Mouse (Mus musculus) heart, postnatal 0 days (tissue): ENCODE measurements around the gene Pard3.

Experiments
- CTCF ChIP-seq: IDR thresholded peaks from 2 replicates; pipeline ENCODE4 v1.5.1; 2016; ENCODE audit warnings: antibody characterized with exemption, control low read depth, low read depth
- EP300 ChIP-seq: IDR thresholded peaks from 2 replicates; pipeline ENCODE4 v1.6.1; 2016; ENCODE audit warnings: antibody characterized with exemption, low read depth

DNA sequence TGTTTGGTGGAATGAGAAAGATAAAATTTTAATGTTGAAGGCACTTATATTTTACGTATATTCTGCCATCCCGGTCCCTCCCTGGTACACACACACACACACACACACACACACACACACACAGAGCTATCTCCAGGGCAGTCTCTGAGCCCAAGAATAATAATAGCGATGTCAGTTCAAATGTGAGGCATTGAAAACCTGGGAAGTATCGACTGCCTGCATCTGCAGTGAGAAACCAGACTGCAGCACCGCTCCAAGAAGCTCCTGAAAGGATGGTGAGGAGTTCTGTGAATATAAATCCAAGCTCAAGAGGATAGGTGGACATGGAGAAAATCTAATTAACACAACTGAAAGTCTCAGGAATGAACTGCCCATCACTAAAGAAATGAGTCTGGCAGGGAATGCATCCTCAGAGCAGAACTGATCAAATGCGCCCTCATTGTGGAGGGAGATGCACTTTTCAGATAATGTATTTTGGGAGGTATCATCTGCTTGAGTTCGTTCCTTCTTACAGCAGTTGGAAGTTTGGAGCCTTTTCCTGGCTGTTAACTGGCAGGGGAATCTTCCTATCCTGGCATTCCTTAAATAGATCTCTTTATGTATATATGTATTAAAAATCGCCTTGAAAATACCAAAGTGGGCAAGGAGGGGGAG is 471.6 kb downstream of the Pard3 start:
- TF ChIP-seq CTCF (no peak), EP300 (no peak)
